Mouse (Mus musculus) midbrain, embryonic 16.5 days (tissue): ENCODE results near the gene Snd1. TPM values are rescaled to one million over a fixed set of nuclear protein-coding genes. Genes with fewer than 3 reads are reported as not detected.

Experiments used
- ATAC-seq: fragments of 200-750 bp; cut with Nextera tagmentation; 2 replicates; pipeline ENCODE4 v1.8.0; 2017; ENCODE audit warnings: moderate TSS enrichment
- H3K27ac ChIP-seq: fragments of 300-500 bp; sonication (generic); 2 replicates; pipeline ENCODE4 v1.5.1; 2014; ENCODE audit warnings: mild to moderate bottlenecking, low read length, mixed read lengths
- H3K27me3 ChIP-seq: fragments of 300-500 bp; sonication (generic); 2 replicates; pipeline ENCODE4 v1.6.1; 2014; ENCODE audit warnings: low read depth, low read length, mixed read lengths; ENCODE audit not compliant: control insufficient read depth, insufficient read depth
- H3K36me3 ChIP-seq: fragments of 300-500 bp; sonication (generic); 2 replicates; pipeline ENCODE4 v1.6.1; 2014; ENCODE audit warnings: mild to moderate bottlenecking, low read length, moderate library complexity, mixed read lengths; ENCODE audit not compliant: control insufficient read depth, insufficient read depth
- H3K4me1 ChIP-seq: fragments of 300-500 bp; sonication (generic); 2 replicates; pipeline ENCODE4 v1.6.1; 2014; ENCODE audit warnings: mild to moderate bottlenecking, low read length, mixed read lengths; ENCODE audit not compliant: control insufficient read depth, insufficient read depth
- H3K4me2 ChIP-seq: fragments of 300-500 bp; sonication (generic); 2 replicates; pipeline ENCODE4 v1.6.1; 2014; ENCODE audit warnings: mild to moderate bottlenecking, low read length, mixed read lengths
- H3K4me3 ChIP-seq: fragments of 300-500 bp; sonication (generic); 2 replicates; pipeline ENCODE4 v1.5.1; 2014; ENCODE audit warnings: low read depth, mild to moderate bottlenecking, low read length, moderate library complexity, mixed read lengths
- H3K9ac ChIP-seq: fragments of 300-500 bp; sonication (generic); 2 replicates; pipeline ENCODE4 v1.6.1; 2014; ENCODE audit warnings: low read depth, low read length, mixed read lengths
- H3K9me3 ChIP-seq: fragments of 300-500 bp; sonication (generic); replicated peaks from 2 replicates; pipeline ENCODE4 v1.6.1; 2014; ENCODE audit warnings: mild to moderate bottlenecking, low read length, mixed read lengths; ENCODE audit not compliant: control insufficient read depth, poor library complexity, severe bottlenecking
- WGBS: fragments of 180-500 bp; shearing (Covaris S2); extraction: QIAGEN DNeasy Blood & Tissue Kit; methylation state at CpG from one replicate; pipeline ENCODE4 v1.1.7; 2014; 5-methylcytosine and 5-hydroxymethylcytosine counted together
- polyA plus RNA-seq: library from polyadenylated mRNA; unstranded; fragments of >200 nt; fragmentation: Nextera tagmentation; extraction: Ambion mirVana; gene quantifications from 2 replicates; pipeline ENCODE4 v1.2.1, GENCODE M21; 2015

The Snd1 gene
- polyA plus RNA-seq, 1 experiment from 2014 or later = 82.8 TPM

- Histone ChIP-seq H3K9ac (no peak overlapping the region), H3K4me2 (peak overlapping the region; percentile 15), H3K27me3 (no peaks in the 10 kb centered on the region), H3K36me3 (no peaks in the 10 kb centered on the region), H3K4me3 (no peak overlapping the region), H3K9me3 (no peaks in the 10 kb centered on the region), H3K4me1 (peaks cover 16% of the 10 kb centered on the region), H3K27ac (peak overlapping the region; percentile 59)
- peak; percentile 69 for ATAC-seq
- WGBS = 19% methylated on average over 5 of the region's 5 CpGs
These were observed 389.7 kb downstream of the Snd1 start for GRCm38 (mm10) chr6:28864684-28865083.

GRCm38 (mm10) chr6:28865112-28865511 lies 390.2 kb downstream of the Snd1 start:
- Histone ChIP-seq H3K36me3 (no peaks in the 10 kb centered on the region), H3K9me3 (no peaks in the 10 kb centered on the region), H3K4me2 (peak overlapping the region; percentile 15; the same call in 1 of the 2 replicates), H3K9ac (no peak overlapping the region), H3K27me3 (no peaks in the 10 kb centered on the region), H3K4me1 (peaks cover 16% of the 10 kb centered on the region), H3K4me3 (no peak overlapping the region), H3K27ac (peak overlapping the region; percentile 59)
- 28% methylated on average over 10 of the region's 10 CpGs for WGBS
- ATAC-seq = peak; percentile 77

- ATAC-seq = no peak
- Histone ChIP-seq H3K36me3 (no peaks in the 10 kb centered on the region), H3K9ac (no peak overlapping the region), H3K27ac (no peak overlapping the region), H3K4me1 (peaks cover 13% of the 10 kb centered on the region), H3K4me2 (no peak overlapping the region), H3K4me3 (no peak overlapping the region), H3K9me3 (no peaks in the 10 kb centered on the region), H3K27me3 (no peaks in the 10 kb centered on the region)
- 97% methylated on average over 3 of the region's 3 CpGs for WGBS
These were observed 391.3 kb downstream of the Snd1 start for GRCm38 (mm10) chr6:28866206-28866605.

DNA sequence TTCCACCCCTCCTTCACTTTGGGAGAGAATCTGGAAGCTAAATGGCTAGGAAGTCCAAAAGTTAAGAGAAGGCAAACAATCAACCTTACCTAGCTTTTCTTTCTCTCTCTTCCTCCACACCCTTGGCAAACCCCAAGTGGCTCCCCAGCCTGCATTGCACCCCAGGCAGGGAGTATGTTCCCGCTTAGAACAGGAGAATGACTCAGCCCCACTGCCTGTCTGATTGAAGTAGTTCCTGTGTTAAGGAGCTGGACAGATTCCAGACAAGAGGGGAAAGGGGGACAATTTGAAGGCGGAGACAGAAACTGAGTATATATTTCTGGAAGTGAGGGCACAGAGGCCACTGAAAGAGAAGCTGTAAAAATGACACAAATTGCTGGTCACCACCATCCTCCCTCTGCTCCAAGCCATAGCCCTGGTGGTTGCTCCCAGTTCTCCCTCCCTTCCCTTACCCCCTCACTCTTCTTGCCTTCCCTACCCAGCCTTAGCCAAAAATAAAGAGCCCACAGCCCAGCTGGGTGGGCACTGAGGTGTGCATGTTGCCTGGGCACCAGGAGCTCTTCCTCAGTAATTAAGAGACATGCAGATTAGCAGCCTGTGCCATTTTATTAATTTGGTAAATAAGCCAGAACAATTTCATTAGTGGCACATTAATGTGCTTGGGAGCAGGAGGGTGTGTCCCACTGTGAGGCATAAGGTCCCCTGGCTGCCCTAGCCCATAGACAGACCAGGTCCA lies 392.7 kb downstream of the Snd1 start:
- no peaks in the 10 kb centered on the region for H3K27me3 ChIP-seq
- ATAC-seq = no peak
- H3K27ac ChIP-seq = no peak overlapping the region
- no peak overlapping the region for H3K4me2 ChIP-seq
- WGBS = 73% methylated on average over 2 of the region's 2 CpGs
- no peak overlapping the region for H3K4me3 ChIP-seq
- H3K9ac ChIP-seq = no peak overlapping the region
- H3K9me3 ChIP-seq = no peaks in the 10 kb centered on the region
- H3K36me3 ChIP-seq = no peaks in the 10 kb centered on the region
- peaks cover 13% of the 10 kb centered on the region for H3K4me1 ChIP-seq

DNA sequence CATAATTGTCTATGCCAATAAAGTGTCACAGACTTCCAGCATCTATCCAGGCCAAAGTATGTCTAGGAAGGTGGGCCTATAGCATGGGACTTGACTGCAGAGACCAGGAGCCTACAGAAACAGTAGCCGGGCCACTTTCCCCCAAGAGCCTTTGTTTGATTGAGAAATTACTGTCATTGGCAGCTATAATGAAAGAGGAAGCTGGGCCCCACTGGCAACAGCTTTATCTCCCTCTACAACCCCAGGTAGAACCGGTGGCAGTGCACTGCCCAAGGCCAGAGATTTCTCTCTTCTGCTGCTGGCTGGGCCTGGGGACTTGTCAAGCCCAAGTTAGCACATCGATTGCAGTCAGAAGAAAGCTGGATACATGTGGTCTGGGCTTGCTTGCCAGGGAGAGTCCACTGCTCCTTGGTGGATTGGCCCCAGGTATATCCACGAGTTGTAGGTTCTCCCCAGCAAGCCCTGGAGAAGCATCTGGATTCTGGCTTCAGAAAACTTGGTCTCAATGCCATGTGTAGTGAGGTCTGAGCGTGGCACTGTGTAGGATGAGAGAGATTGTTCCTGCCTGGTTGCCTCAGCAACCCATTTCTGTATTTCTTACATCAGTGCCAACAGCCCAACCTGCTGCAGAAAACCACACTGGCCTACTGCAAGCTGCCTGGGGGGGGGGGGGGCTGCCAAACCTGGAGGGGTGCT lies 396.9 kb downstream of the Snd1 start:
- no peaks in the 10 kb centered on the region for H3K36me3 ChIP-seq
- no peak overlapping the region for H3K4me3 ChIP-seq
- no peaks in the 10 kb centered on the region for H3K27me3 ChIP-seq
- no peak overlapping the region for H3K9ac ChIP-seq
- no peaks in the 10 kb centered on the region for H3K9me3 ChIP-seq
- peaks cover 10% of the 10 kb centered on the region for H3K4me1 ChIP-seq
- H3K27ac ChIP-seq = no peak overlapping the region
- H3K4me2 ChIP-seq = no peak overlapping the region
- peak; percentile 30; the same call in 1 of the 2 replicates for ATAC-seq
- WGBS = 86% methylated on average over 5 of the region's 5 CpGs

- H3K27me3 ChIP-seq = no peaks in the 10 kb centered on the region
- H3K9me3 ChIP-seq = no peaks in the 10 kb centered on the region
- H3K4me3 ChIP-seq = no peak overlapping the region
- no peak for ATAC-seq
- 92% methylated on average over 3 of the region's 3 CpGs for WGBS
- no peak overlapping the region for H3K27ac ChIP-seq
- peaks cover 12% of the 10 kb centered on the region for H3K4me1 ChIP-seq
- H3K4me2 ChIP-seq = no peak overlapping the region
- no peak overlapping the region for H3K9ac ChIP-seq
- no peaks in the 10 kb centered on the region for H3K36me3 ChIP-seq
These were observed 397.5 kb downstream of the Snd1 start for GRCm38 (mm10) chr6:28872421-28872795.

DNA sequence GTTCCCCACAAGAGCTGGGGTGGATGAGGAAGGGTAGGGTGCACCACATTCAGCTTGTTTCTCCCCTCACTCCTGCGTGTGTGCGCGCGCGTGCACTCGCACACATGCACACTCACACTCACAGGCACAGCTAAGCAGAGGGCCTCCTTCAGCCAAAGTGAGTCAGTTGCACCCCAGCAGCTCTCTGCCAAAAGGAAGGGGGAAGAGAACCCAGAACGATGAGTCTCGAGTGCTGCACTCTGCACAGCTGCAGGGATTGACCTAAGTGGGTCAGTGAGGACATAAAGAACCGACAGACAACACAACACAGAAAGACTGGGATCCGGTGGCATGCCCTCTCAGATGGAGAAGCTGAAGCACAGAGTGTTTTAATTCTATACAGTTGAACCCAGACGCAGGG lies 399.1 kb downstream of the Snd1 start:
- no peaks in the 10 kb centered on the region for H3K36me3 ChIP-seq
- peaks cover 24% of the 10 kb centered on the region for H3K4me1 ChIP-seq
- no peaks in the 10 kb centered on the region for H3K9me3 ChIP-seq
- H3K27me3 ChIP-seq = no peaks in the 10 kb centered on the region
- H3K4me3 ChIP-seq = no peak overlapping the region
- no peak overlapping the region for H3K4me2 ChIP-seq
- 65% methylated on average over 11 of the region's 11 CpGs for WGBS
- H3K27ac ChIP-seq = no peak overlapping the region; the same call in 1 of the 2 replicates
- no peak overlapping the region for H3K9ac ChIP-seq
- ATAC-seq = no peak

DNA sequence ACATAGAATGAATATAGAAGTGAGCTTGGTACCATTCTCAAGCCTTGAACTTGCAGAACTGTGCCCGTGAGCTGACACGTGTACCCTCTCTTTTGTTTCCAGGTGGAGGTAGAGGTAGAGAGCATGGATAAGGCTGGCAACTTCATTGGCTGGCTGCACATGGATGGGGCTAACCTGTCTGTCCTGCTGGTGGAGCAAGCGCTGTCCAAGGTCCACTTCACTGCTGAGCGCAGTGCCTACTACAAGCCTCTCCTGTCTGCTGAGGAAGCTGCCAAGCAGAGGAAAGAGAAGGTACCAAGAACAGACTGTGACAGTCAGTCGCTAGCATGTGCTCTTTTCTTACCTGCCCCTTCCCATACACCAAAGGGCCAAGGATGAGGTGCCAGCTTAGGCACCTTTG lies 399.8 kb downstream of the Snd1 start:
- Histone ChIP-seq H3K27me3 (no peaks in the 10 kb centered on the region), H3K9ac (no peak overlapping the region), H3K4me1 (peaks cover 24% of the 10 kb centered on the region), H3K9me3 (no peaks in the 10 kb centered on the region), H3K27ac (no peak overlapping the region), H3K4me2 (no peak overlapping the region), H3K4me3 (no peak overlapping the region), H3K36me3 (no peaks in the 10 kb centered on the region)
- no peak for ATAC-seq
- WGBS = 90% methylated on average over 5 of the region's 5 CpGs

GRCm38 (mm10) chr6:28875333-28875732 lies 400.4 kb downstream of the Snd1 start:
- no peaks in the 10 kb centered on the region for H3K27me3 ChIP-seq
- no peaks in the 10 kb centered on the region for H3K9me3 ChIP-seq
- no peak for ATAC-seq
- no peaks in the 10 kb centered on the region for H3K36me3 ChIP-seq
- H3K27ac ChIP-seq = no peak overlapping the region
- no peak overlapping the region for H3K4me2 ChIP-seq
- no peak overlapping the region for H3K9ac ChIP-seq
- no peak overlapping the region for H3K4me3 ChIP-seq
- peaks cover 24% of the 10 kb centered on the region for H3K4me1 ChIP-seq
- 85% methylated on average over 1 of the region's 1 CpGs for WGBS
